Mouse (Mus musculus) hindbrain, embryonic 13.5 days (tissue): ENCODE data around the gene App. TPM values are rescaled to one million over a fixed set of nuclear protein-coding genes. Genes with fewer than 3 reads are reported as not detected.

Experiments used
- ATAC-seq: fragments of 200-750 bp; cut with Nextera tagmentation; 2 replicates; pipeline ENCODE4 v1.8.0; 2017; ENCODE audit warnings: moderate TSS enrichment; ENCODE audit not compliant: low FRiP score
- H3K27ac ChIP-seq: fragments of 300-500 bp; sonication (generic); 2 replicates; pipeline ENCODE4 v1.5.1; 2015; ENCODE audit warnings: inconsistent platforms, mild to moderate bottlenecking, moderate library complexity
- H3K27me3 ChIP-seq: fragments of 300-500 bp; sonication (generic); 2 replicates; pipeline ENCODE4 v1.6.1; 2015; ENCODE audit warnings: mild to moderate bottlenecking, inconsistent platforms
- H3K36me3 ChIP-seq: fragments of 300-500 bp; sonication (generic); 2 replicates; pipeline ENCODE4 v1.6.1; 2015; ENCODE audit warnings: mild to moderate bottlenecking, inconsistent platforms
- H3K4me1 ChIP-seq: fragments of 300-500 bp; sonication (generic); replicated peaks from 2 replicates; pipeline ENCODE4 v1.6.1; 2015; ENCODE audit warnings: inconsistent platforms
- H3K4me2 ChIP-seq: fragments of 300-500 bp; sonication (generic); 2 replicates; pipeline ENCODE4 v1.6.1; 2015; ENCODE audit warnings: inconsistent platforms, mild to moderate bottlenecking, moderate library complexity
- H3K4me3 ChIP-seq: fragments of 300-500 bp; sonication (generic); 2 replicates; pipeline ENCODE4 v1.5.1; 2015; ENCODE audit warnings: mild to moderate bottlenecking, inconsistent platforms
- H3K9ac ChIP-seq: fragments of 300-500 bp; sonication (generic); 2 replicates; pipeline ENCODE4 v1.6.1; 2015; ENCODE audit warnings: mild to moderate bottlenecking, inconsistent platforms
- H3K9me3 ChIP-seq: fragments of 300-500 bp; sonication (generic); 2 replicates; pipeline ENCODE4 v1.6.1; 2016; ENCODE audit warnings: inconsistent platforms
- WGBS: fragments of 180-500 bp; shearing (Covaris S2); methylation state at CpG from one replicate; pipeline ENCODE4 v1.1.7; 2015; 5-methylcytosine and 5-hydroxymethylcytosine counted together
- polyA plus RNA-seq: library from polyadenylated mRNA; unstranded; fragments of >200 nt; fragmentation: Nextera tagmentation; extraction: Ambion mirVana; gene quantifications from 2 replicates; pipeline ENCODE4 v1.2.1, GENCODE M21; 2015

The App gene
- polyA plus RNA-seq, 1 experiment from 2014 or later = 338 TPM

DNA sequence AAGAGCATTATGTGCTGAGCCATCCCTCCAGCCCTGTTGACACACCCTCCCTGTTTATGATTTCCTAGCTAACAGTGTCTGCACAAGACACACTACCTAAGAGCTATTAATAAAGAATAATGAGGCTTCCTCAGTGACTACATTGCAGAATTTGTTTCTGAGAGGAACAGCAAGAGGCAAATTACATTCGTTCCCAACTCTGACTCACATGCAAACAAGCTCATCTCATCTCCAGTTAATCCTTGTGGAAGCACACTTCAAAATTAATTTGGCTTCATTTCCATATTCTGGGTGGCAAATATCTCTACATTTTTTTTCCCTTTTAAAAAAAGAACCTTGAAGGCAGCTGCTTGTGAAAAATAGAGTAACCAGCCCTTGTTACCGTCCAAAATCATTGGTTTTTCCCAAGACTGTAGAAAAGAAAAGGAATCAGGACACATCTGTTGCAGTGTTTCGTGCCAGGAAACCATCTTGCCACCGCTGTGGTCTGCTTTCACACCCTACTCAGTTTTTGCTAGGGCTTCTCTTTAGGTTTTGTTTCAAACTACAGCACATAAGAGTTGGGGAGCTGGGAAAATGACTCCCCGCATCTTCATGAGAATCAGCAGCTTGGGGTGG, 171.5 kb downstream of the App start:
- H3K9ac ChIP-seq = no peak overlapping the region
- H3K27ac ChIP-seq = no peak overlapping the region
- no peak overlapping the region for H3K4me3 ChIP-seq
- no peaks in the 10 kb centered on the region for H3K27me3 ChIP-seq
- no peaks in the 10 kb centered on the region for H3K4me1 ChIP-seq
- H3K9me3 ChIP-seq = no peaks in the 10 kb centered on the region
- H3K36me3 ChIP-seq = peaks cover 42% of the 10 kb centered on the region
- no peak overlapping the region for H3K4me2 ChIP-seq
- WGBS = 92% methylated on average over 5 of the region's 5 CpGs
- no peak for ATAC-seq

DNA sequence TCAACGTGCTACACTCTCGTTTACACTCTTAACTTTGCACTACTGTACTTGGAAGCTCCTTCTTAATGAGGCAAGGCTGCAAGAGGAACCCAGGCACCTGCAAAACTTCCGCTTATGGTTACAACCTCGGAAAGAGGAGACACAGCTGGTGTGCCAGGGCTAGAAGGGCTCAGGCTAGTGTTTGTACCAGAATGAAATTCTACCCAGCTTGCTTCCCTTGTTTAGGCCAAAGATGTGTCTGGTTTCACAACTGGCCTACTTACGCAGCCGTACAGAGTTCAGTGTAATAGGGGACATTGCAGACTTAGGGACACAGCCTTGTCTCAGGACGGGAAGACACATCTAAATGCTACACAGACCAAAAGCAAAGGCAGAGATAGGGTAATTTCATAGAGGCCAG, 173.3 kb downstream of the App start:
- Histone ChIP-seq H3K36me3 (peaks cover 48% of the 10 kb centered on the region), H3K4me2 (no peak overlapping the region), H3K4me1 (no peaks in the 10 kb centered on the region), H3K9me3 (no peaks in the 10 kb centered on the region), H3K27me3 (no peaks in the 10 kb centered on the region), H3K27ac (no peak overlapping the region), H3K9ac (no peak overlapping the region), H3K4me3 (no peak overlapping the region)
- no peak for ATAC-seq
- WGBS = 92% methylated on average over 7 of the region's 7 CpGs

GRCm38 (mm10) chr16:84997551-84997950, 176.0 kb downstream of the App start:
- whole genome bisulfite sequencing = 81% methylated on average over 3 of the region's 3 CpGs

DNA sequence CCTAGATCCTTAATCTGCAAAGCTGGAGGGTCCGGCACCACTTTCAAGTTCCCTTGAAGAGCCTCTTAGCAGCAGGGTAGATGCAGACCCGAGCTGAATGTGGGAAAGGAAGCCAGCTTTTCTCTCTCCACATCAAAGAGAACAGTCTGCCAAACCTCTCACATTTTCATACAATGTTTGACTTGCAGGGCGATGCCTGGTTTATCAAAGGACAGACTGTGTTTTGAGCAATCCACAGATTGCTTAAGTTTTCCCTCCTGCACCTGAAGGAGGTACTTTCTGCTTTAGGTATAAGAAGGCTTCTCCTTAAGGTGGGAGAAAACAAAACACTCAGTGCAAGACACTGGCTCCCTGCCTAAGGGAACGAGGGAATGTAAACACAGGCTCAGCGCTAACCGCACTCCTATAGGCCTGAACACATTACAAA, 178.1 kb downstream of the App start:
- no peak overlapping the region for H3K4me2 ChIP-seq
- H3K4me1 ChIP-seq = no peaks in the 10 kb centered on the region
- WGBS = 67% methylated on average over 6 of the region's 6 CpGs
- no peaks in the 10 kb centered on the region for H3K27me3 ChIP-seq
- H3K9me3 ChIP-seq = no peaks in the 10 kb centered on the region
- H3K27ac ChIP-seq = no peak overlapping the region
- peaks cover 35% of the 10 kb centered on the region for H3K36me3 ChIP-seq
- no peak overlapping the region for H3K4me3 ChIP-seq
- no peak for ATAC-seq
- H3K9ac ChIP-seq = no peak overlapping the region

More at GRCm38 (mm10) chr16:84997551-84997950, 176.0 kb downstream of the App start:
- peaks cover 44% of the 10 kb centered on the region for H3K36me3 ChIP-seq
- H3K4me2 ChIP-seq = no peak overlapping the region
- H3K9ac ChIP-seq = no peak overlapping the region
- no peaks in the 10 kb centered on the region for H3K9me3 ChIP-seq
- no peak overlapping the region for H3K4me3 ChIP-seq
- H3K27me3 ChIP-seq = no peaks in the 10 kb centered on the region
- H3K27ac ChIP-seq = no peak overlapping the region
- ATAC-seq = no peak
- H3K4me1 ChIP-seq = no peaks in the 10 kb centered on the region

DNA sequence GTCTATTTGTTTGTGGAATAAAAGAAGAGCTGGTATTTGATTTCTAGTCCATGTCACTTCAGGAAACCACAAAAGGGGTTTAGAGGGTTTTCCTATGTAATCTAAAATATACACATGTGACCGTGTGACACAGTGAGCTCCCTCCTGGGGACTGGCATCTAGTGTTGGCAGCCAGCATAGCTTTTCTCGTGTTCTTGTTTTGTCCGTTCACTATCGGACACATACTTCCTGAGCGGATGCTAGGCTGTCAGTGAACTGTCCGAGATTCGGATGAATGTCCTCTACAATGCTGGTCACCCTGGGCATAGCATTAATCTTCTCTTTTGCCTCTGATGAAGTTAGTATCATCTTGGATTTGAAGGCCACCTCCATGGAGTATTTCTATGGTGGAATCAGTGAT, 180.7 kb downstream of the App start:
- Histone ChIP-seq H3K27ac (no peak overlapping the region), H3K9ac (no peak overlapping the region), H3K27me3 (no peaks in the 10 kb centered on the region), H3K4me3 (no peak overlapping the region), H3K4me2 (no peak overlapping the region), H3K9me3 (no peaks in the 10 kb centered on the region; the same call in 1 of the 2 replicates), H3K4me1 (peaks cover 16% of the 10 kb centered on the region), H3K36me3 (peaks cover 30% of the 10 kb centered on the region)
- no peak for ATAC-seq
- 93% methylated on average over 7 of the region's 7 CpGs for WGBS

DNA sequence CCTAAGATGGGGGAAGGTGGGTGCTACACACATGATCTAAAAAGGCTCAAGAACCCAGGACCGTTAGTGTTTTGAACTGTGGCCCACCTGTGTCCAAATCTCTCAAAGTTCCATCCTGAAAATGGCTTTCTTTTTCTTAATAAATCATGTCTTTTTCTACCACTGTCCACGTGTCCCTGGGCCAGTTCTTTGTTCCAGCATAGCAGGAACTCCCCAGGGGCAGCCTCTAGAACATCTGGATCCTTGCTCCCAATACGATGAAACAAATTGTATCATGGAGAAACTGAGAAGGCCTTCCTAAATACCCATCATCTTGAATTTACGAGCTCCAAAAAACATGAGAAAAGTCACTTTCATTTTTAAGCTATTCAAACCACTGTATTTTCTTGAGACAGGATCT, 182.6 kb downstream of the App start:
- ATAC-seq = no peak
- 0 out of 2 replicates have a peak overlapping the region, but pooled peaks have one; percentile 37 for H3K27ac ChIP-seq
- peaks cover 34% of the 10 kb centered on the region for H3K36me3 ChIP-seq
- H3K9ac ChIP-seq = no peak overlapping the region
- 77% methylated on average over 4 of the region's 4 CpGs for WGBS
- no peaks in the 10 kb centered on the region; the same call in 1 of the 2 replicates for H3K9me3 ChIP-seq
- no peak overlapping the region for H3K4me3 ChIP-seq
- H3K4me1 ChIP-seq = peaks cover 26% of the 10 kb centered on the region
- no peaks in the 10 kb centered on the region for H3K27me3 ChIP-seq
- H3K4me2 ChIP-seq = no peak overlapping the region

- Histone ChIP-seq H3K4me3 (no peak overlapping the region), H3K27ac (peak overlapping the region; percentile 37), H3K9ac (no peak overlapping the region), H3K4me1 (peaks cover 26% of the 10 kb centered on the region), H3K36me3 (peaks cover 34% of the 10 kb centered on the region), H3K27me3 (no peaks in the 10 kb centered on the region), H3K4me2 (no peak overlapping the region), H3K9me3 (no peaks in the 10 kb centered on the region; the same call in 1 of the 2 replicates)
- no peak for ATAC-seq
- WGBS = 82% methylated on average over 6 of the region's 6 CpGs
Observed at GRCm38 (mm10) chr16:84989938-84990337, 183.6 kb downstream of the App start.

- Histone ChIP-seq H3K36me3 (peaks cover 34% of the 10 kb centered on the region), H3K4me2 (no peak overlapping the region), H3K27me3 (no peaks in the 10 kb centered on the region), H3K4me3 (no peak overlapping the region), H3K9ac (no peak overlapping the region), H3K9me3 (no peaks in the 10 kb centered on the region; the same call in 1 of the 2 replicates), H3K27ac (peak overlapping the region; percentile 37; the same call in 1 of the 2 replicates), H3K4me1 (peaks cover 26% of the 10 kb centered on the region)
- no peak for ATAC-seq
- WGBS = 69% methylated on average over 10 of the region's 10 CpGs
Observed at GRCm38 (mm10) chr16:84989476-84989875, 184.1 kb downstream of the App start.

- Histone ChIP-seq H3K4me2 (no peak overlapping the region), H3K9me3 (no peaks in the 10 kb centered on the region; the same call in 1 of the 2 replicates), H3K4me1 (peaks cover 26% of the 10 kb centered on the region), H3K36me3 (peaks cover 24% of the 10 kb centered on the region), H3K27ac (peak overlapping the region; percentile 31), H3K4me3 (no peak overlapping the region), H3K9ac (no peak overlapping the region), H3K27me3 (no peaks in the 10 kb centered on the region)
- peak; percentile 53; the same call in 1 of the 2 replicates for ATAC-seq
- 47% methylated on average over 8 of the region's 8 CpGs for WGBS
Observed at GRCm38 (mm10) chr16:84987724-84988287, 185.8 kb downstream of the App start.

DNA sequence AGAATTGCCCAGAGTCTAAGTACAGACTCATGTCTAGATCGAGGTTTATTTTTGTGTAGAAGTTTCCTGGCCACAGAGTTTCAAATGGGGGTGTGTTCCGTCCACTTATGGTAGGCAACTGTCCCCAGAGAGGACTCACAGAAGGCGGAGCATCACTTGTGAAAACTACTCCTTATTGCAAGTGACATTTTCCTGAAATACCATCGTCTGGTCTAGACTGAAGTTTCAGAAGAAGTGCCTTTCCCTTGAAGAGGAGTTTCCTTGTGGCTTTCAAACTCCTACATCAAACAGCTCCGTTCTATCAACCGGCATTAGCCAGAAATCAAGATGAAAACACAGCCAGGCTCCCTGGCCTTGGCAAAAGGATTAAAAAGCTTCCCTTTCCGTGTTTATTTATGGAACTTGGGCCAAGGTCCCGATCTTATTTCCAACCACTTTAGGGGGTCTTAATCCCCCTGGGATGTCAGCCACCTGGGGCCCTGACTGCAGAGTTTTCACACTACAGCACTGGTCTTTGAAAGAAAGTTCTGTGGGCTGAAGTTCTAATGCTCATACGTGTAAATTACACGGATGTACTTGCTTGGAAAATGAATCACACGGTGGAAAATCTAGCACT, 187.4 kb downstream of the App start:
- Histone ChIP-seq H3K36me3 (peaks cover 23% of the 10 kb centered on the region), H3K27me3 (no peaks in the 10 kb centered on the region), H3K9me3 (no peaks in the 10 kb centered on the region; the same call in 1 of the 2 replicates), H3K4me1 (peaks cover 26% of the 10 kb centered on the region), H3K9ac (no peak overlapping the region), H3K4me2 (no peak overlapping the region), H3K4me3 (no peak overlapping the region), H3K27ac (no peak overlapping the region)
- 85% methylated on average over 11 of the region's 11 CpGs for WGBS
- no peak for ATAC-seq

- no peak for ATAC-seq
- 94% methylated on average over 3 of the region's 3 CpGs for WGBS
- no peaks in the 10 kb centered on the region for H3K27me3 ChIP-seq
Observed at GRCm38 (mm10) chr16:84985340-84985739, 188.2 kb downstream of the App start.

DNA sequence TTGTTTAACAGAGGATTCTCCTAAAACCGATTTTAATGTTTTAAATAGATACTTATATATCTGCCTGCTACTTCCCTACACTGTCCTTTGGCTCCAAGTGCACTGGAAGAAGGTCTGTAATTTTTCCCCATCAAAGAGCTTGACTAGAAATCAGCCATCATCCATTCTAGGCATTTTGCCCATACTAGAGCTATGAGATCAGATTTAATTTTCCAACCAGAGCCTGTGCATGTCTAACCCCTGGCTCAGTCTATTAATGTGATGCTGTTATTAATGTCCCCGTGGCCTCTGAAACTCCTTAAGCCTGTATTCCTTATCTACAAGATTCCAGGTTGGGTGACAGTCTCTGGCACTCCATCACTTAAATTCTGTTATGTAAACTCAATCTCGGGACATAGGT, 190.1 kb downstream of the App start:
- no peaks in the 10 kb centered on the region; the same call in 1 of the 2 replicates for H3K9me3 ChIP-seq
- no peak overlapping the region for H3K27ac ChIP-seq
- no peak overlapping the region for H3K9ac ChIP-seq
- ATAC-seq = no peak
- no peaks in the 10 kb centered on the region for H3K27me3 ChIP-seq
- no peak overlapping the region for H3K4me3 ChIP-seq
- H3K36me3 ChIP-seq = peaks cover 28% of the 10 kb centered on the region
- H3K4me1 ChIP-seq = peaks cover 14% of the 10 kb centered on the region; the same call in 1 of the 2 replicates
- no peak overlapping the region for H3K4me2 ChIP-seq
- 87% methylated on average over 3 of the region's 3 CpGs for WGBS

More at GRCm38 (mm10) chr16:84985340-84985739, 188.2 kb downstream of the App start:
- H3K9ac ChIP-seq = no peak overlapping the region
- H3K4me2 ChIP-seq = no peak overlapping the region
- no peaks in the 10 kb centered on the region; the same call in 1 of the 2 replicates for H3K9me3 ChIP-seq
- H3K27ac ChIP-seq = no peak overlapping the region
- no peak overlapping the region for H3K4me3 ChIP-seq
- peaks cover 26% of the 10 kb centered on the region for H3K4me1 ChIP-seq
- peaks cover 25% of the 10 kb centered on the region for H3K36me3 ChIP-seq
